Mouse (Mus musculus) small intestine, adult 2 months (tissue): ENCODE measurements around the gene Slc7a6os.

ENCODE experiments used
- CTCF ChIP-seq: fragments of 200-500 bp; IDR thresholded peaks from 2 replicates; pipeline ENCODE4 v1.5.1; 2012; ENCODE audit warnings: low read depth, mild to moderate bottlenecking, control low read depth, inconsistent platforms, low read length, moderate library complexity, mixed read lengths; ENCODE audit not compliant: insufficient replicate concordance, insufficient read length; ENCODE audit errors: extremely low read depth
- POLR2A ChIP-seq: fragments of 200-500 bp; IDR thresholded peaks from 2 replicates; pipeline ENCODE4 v1.6.1; 2012; ENCODE audit warnings: low read depth, mild to moderate bottlenecking, control low read depth, inconsistent platforms, low read length, moderate library complexity

DNA sequence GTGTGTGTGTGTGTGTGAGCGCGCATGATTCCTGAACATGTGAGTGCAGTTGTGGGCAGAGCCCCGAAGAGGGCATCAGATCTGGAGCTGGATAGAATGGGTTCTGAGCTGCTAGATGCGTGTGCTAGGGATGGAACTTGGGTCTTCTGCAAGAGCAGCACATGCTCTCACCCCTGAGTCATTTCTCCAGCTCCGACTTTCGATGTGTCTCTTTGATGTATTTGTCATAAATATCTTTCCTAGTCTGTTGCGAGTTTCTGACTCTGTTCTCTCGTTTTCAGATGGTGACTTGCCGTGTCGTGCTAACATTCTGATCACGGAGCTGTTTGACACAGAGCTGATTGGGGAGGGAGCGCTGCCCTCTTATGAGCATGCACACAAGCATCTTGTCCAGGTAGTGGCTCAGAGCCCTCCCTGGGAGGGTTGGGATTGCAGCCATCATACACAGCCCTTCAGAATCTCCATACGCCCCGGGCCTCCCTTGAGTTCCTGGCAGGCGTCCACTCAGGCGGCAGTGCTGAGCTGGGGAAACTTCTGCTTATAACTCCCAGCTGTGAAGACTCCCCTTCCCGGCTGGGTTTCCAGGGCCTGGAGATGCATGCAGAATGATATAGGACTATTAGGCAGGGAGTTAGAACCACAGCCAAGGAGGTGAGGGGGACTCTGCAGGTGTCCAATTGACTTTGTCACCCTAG is 24.0 kb upstream of the Slc7a6os start:
- TF ChIP-seq CTCF (no peak), POLR2A (no peak)
